Mouse (Mus musculus) lung, postnatal 0 days (tissue): ENCODE data around the gene Htra1.

Experiments
- CTCF ChIP-seq: IDR thresholded peaks from 2 replicates; pipeline ENCODE4 v1.5.1; 2016; ENCODE audit warnings: antibody characterized with exemption, mild to moderate bottlenecking
- EP300 ChIP-seq: IDR thresholded peaks from 2 replicates; pipeline ENCODE4 v1.6.1; 2016; ENCODE audit warnings: antibody characterized with exemption, mild to moderate bottlenecking, control low read depth

- TF ChIP-seq CTCF (no peak), EP300 (no peak)
These were observed 39.8 kb upstream of the Htra1 start for GRCm38 (mm10) chr7:130896064-130896463.
